Mouse (Mus musculus) frontal cortex, postnatal 10 days (tissue): ENCODE data around the gene BC004004.
"Not testable (repeated sequence)": the region's sequence is repeated elsewhere in the genome, so short reads cannot be mapped to it uniquely, and the experiment has no call there.

ENCODE experiments used
- DNase-seq, 2 experiments: peaks; one replicate each; pipeline ENCODE4 v3.0.0; 2022; ENCODE audit warnings: low spot score in 2 of 2, mixed read lengths in 1 of 2

Gene BC004004

GRCm38 (mm10) chr17:29268682-29269348 lies at the start of gene BC004004:
Gene BC004004, plus strand, starts transcription at chr17:29268788.
- DNase-seq: peak; percentile 94 to 95

- DNase-seq: no peak
These were observed 48.0 kb upstream of the BC004004 start for GRCm38 (mm10) chr17:29220631-29221030.

- no peak for DNase-seq
These were observed 37.5 kb upstream of the BC004004 start for GRCm38 (mm10) chr17:29231109-29231508.

GRCm38 (mm10) chr17:29236111-29236510 lies 32.5 kb upstream of the BC004004 start:
- DNase-seq: no peak

GRCm38 (mm10) chr17:29237267-29237771 lies 31.3 kb upstream of the BC004004 start:
- no peak for DNase-seq

GRCm38 (mm10) chr17:29237772-29238420 lies 30.7 kb upstream of the BC004004 start, which contains the start of gene Cpne5:
Gene Cpne5, minus strand, starts transcription at chr17:29238167.
- DNase-seq: peak; percentile 55 to 59

GRCm38 (mm10) chr17:29238421-29238945 lies 30.1 kb upstream of the BC004004 start:
- DNase-seq: no peak

- DNase-seq: no peak
These were observed 23.7 kb upstream of the BC004004 start for GRCm38 (mm10) chr17:29244912-29245311.

GRCm38 (mm10) chr17:29245725-29246124 lies 22.9 kb upstream of the BC004004 start:
- DNase-seq: peak; percentile 40 to 64

- no peak for DNase-seq
These were observed 22.0 kb upstream of the BC004004 start for GRCm38 (mm10) chr17:29246602-29247001.

- no peak for DNase-seq
These were observed 20.7 kb upstream of the BC004004 start for GRCm38 (mm10) chr17:29247881-29248280.

- no peak for DNase-seq
These were observed 19.1 kb upstream of the BC004004 start for GRCm38 (mm10) chr17:29249512-29249911.

GRCm38 (mm10) chr17:29251006-29251405 lies 17.6 kb upstream of the BC004004 start:
- DNase-seq: not testable (repeated sequence)

- DNase-seq: peak in 1 of 2 experiments; percentile 43
These were observed 16.8 kb upstream of the BC004004 start for GRCm38 (mm10) chr17:29251608-29252390.

- DNase-seq: no peak
These were observed 15.4 kb upstream of the BC004004 start for GRCm38 (mm10) chr17:29253236-29253635.

GRCm38 (mm10) chr17:29253684-29254083 lies 14.9 kb upstream of the BC004004 start:
- DNase-seq: no peak

GRCm38 (mm10) chr17:29254784-29255183 lies 13.8 kb upstream of the BC004004 start:
- not testable (repeated sequence) for DNase-seq

- DNase-seq: no peak
These were observed 12.1 kb upstream of the BC004004 start for GRCm38 (mm10) chr17:29256507-29256906.

- DNase-seq: no peak
These were observed 11.5 kb upstream of the BC004004 start for GRCm38 (mm10) chr17:29257001-29257511.

- no peak for DNase-seq
These were observed 10.5 kb upstream of the BC004004 start for GRCm38 (mm10) chr17:29258025-29258558.

- no peak for DNase-seq
These were observed 9.7 kb upstream of the BC004004 start for GRCm38 (mm10) chr17:29258921-29259320.
